8 mouse cellular contexts compared by ENCODE assay signal in the genomic region with DNA sequence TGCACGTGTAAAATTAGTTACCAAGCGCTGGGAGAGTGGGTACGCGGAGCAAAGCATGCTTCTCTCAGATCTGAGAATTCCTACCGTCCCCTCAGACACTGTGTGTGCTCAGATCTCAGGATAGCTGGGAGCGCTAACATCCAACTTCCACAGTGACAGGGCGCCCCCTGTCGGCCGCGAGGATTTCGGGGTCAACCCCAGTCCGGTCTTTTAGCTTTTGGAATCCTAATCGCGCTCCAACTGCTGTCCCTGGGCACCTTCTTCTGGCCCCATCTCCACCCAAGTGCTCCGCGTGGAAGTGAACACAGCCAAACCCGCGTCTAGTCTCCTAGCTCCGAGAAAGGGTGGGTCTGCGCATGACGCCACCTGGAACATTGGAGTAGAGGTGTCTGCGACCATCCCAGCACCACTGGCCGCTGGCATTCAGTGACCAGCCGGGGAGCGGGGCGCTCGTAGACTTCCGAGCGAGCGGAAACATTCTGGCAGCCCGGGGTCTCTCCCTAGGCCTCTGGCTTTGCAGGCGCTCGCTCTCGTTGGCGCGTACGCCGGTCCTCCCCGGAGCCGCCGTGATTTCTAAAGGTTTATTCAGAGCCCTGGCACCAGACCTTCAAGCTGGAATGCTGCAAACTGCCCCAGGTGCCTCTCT. TPM values are rescaled to one million over a fixed set of nuclear protein-coding genes. Genes with fewer than 3 reads are reported as not detected.
DNase-seq lines count a peak whose midpoint lies in the region; ATAC-seq and TF ChIP-seq lines count a peak whose summit lies in the region.

No protein-coding gene starts in this region.

- no peaks in the 10 kb centered on the region for H3K36me3 ChIP-seq in heart, embryonic 13.5 days
- H3K36me3 ChIP-seq in kidney, postnatal 0 days (ENCODE audit: insufficient read depth, low read length), result no peaks in the 10 kb centered on the region

- ATAC-seq in heart, embryonic 13.5 days (ENCODE audit: extremely low read depth, insufficient number of reproducible peaks, low FRiP score, low TSS enrichment), result no peak
- peak; percentile 43; the same call in 1 of the 2 replicates for ATAC-seq in kidney, postnatal 0 days (replicated peaks; ENCODE audit: low FRiP score, low read depth)

- H3K9me3 ChIP-seq in heart, embryonic 13.5 days, result no peaks in the 10 kb centered on the region
- H3K9me3 ChIP-seq in kidney, postnatal 0 days (replicated peaks; ENCODE audit: low read length), result no peaks in the 10 kb centered on the region

- TF ChIP-seq CTCF in kidney, postnatal 0 days (IDR thresholded peaks at IDR 0.05; ENCODE audit: low read depth), result peak; percentile 82

- no peak overlapping the region for H3K27ac ChIP-seq in heart, embryonic 13.5 days (replicated peaks)
- no peak overlapping the region for H3K27ac ChIP-seq in kidney, postnatal 0 days

- H3K9ac ChIP-seq in heart, embryonic 13.5 days, result peak overlapping the region; percentile 63
- H3K9ac ChIP-seq in kidney, postnatal 0 days (ENCODE audit: low read depth, low read length), result no peak overlapping the region

- H3K4me3 ChIP-seq in heart, embryonic 13.5 days, result peak overlapping the region; percentile 49
- H3K4me3 ChIP-seq in kidney, postnatal 0 days (replicated peaks; ENCODE audit: low read depth, low read length), result 0 out of 2 replicates have a peak overlapping the region, but pooled peaks have one; percentile 0

- peaks cover 100% of the 10 kb centered on the region for H3K27me3 ChIP-seq in heart, embryonic 13.5 days (replicated peaks)
- H3K27me3 ChIP-seq in kidney, postnatal 0 days (ENCODE audit: insufficient read depth, low read length), result peaks cover 77% of the 10 kb centered on the region

- WGBS in heart, embryonic 13.5 days, result 1% methylated on average over 41 of the region's 41 CpGs
- WGBS in kidney, postnatal 0 days, result under 1% methylated on average over 41 of the region's 41 CpGs

- H3K4me1 ChIP-seq in heart, embryonic 13.5 days, result peaks cover 41% of the 10 kb centered on the region
- peaks cover 8% of the 10 kb centered on the region; the same call in 1 of the 2 replicates for H3K4me1 ChIP-seq in kidney, postnatal 0 days (replicated peaks; ENCODE audit: insufficient read depth, low read length)

- DNase-seq in 3134 (ENCODE audit: extremely low read depth, insufficient read length, low spot score) (peak; percentile 16), NIH3T3 (ENCODE audit: low read depth) (peak; percentile 25), adipocyte (ENCODE audit: low spot score) (no peak)
- DNase-seq in embryo, embryonic 11.5 days (ENCODE audit: low read depth, low spot score), result peak; percentile 64
- DNase-seq in kidney, postnatal 0 days (ENCODE audit: low spot score), result peak; percentile 75
- peak; percentile 90 for DNase-seq in lung, postnatal 14 days
- DNase-seq in retina, postnatal 7 days (ENCODE audit: low read depth, low spot score), result peak; percentile 32

- peak overlapping the region; percentile 75 for H3K4me2 ChIP-seq in heart, embryonic 13.5 days
- peak overlapping the region; percentile 21 for H3K4me2 ChIP-seq in kidney, postnatal 0 days (ENCODE audit: low read length)

RNA-seq across cellular contexts. Expression of a gene that starts 1.8 kb away (rescaled TPM):
- polyA plus RNA-seq in heart, embryonic 13.5 days (2015; fragmentation: Nextera tagmentation; extraction: Ambion mirVana), result 1.2 and 1.8 TPM in 2 replicates
- not detected in 2 replicates for polyA plus RNA-seq in kidney, postnatal 0 days (2015; fragmentation: Nextera tagmentation; extraction: Ambion mirVana)
